Mouse (Mus musculus) activated CD4-positive, CD25-positive, alpha-beta regulatory T cell, adult 4 months (primary cell): Measurements from ENCODE around the gene Sh3d21. TPM values are rescaled to one million over a fixed set of nuclear protein-coding genes. Genes with fewer than 3 reads are reported as not detected.
"Not testable (repeated sequence)": the region's sequence is repeated elsewhere in the genome, so short reads cannot be mapped to it uniquely, and the experiment has no call there.

ENCODE experiments used
- ATAC-seq: one replicate; pipeline ENCODE4 v1.8.0; 2017
- polyA plus RNA-seq, 2 experiments: library from polyadenylated mRNA; unstranded; fragments of 100-300 nt; shearing (Covaris generic); gene quantifications; one replicate each; pipeline ENCODE4 v1.2.1; 2017

Sh3d21 gene
- polyA plus RNA-seq, 2 experiments from 2014 or later = 0.92 TPM; not detected in 1

DNA sequence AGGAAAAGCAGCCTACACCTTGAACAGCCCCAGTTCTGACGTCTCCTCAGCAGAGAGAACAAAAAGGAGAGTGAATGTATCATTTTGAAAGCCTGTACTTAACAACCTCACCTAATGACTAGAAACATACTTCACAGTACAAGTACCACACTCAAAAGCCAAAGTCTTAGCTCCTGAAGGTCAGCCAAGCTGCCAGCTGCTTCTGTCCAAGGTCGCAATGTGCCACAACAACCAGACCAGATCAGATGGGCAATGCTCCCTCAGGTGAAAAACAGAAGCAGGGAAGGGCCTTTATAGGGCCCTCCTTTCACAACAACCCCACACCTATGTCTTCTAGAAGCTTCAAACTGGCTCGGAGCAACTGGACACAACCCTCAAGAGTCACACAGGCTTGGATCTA is 2.8 kb upstream of the Sh3d21 start:
- no peak for ATAC-seq

DNA sequence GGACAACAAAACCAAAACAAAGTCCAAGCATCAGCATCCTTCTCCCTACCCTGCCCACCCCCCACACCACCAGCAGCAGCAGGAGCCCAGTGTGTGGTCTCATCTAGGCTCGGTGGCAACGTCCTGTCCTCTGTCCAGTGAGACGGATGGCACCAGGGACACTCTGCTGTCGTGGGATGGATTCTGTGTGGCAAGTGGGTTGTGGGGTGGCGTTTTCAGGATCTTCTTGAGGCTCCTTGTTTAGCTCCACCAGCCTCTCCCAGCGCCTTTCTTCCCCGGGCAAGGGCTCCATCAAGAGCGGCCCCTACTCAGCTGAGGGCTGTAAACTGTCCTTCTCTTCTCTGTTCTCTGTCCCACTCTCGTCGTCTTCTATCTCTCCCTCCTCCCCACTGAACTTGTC is 1.8 kb upstream of the Sh3d21 start:
- ATAC-seq = not testable (repeated sequence)

- no peak for ATAC-seq
Measured at GRCm38 (mm10) chr4:126163685-126164084, 394 bp upstream of the Sh3d21 start.

- peak; percentile 91 for ATAC-seq
Measured at GRCm38 (mm10) chr4:126162544-126163066, 686 bp downstream of the Sh3d21 start.

DNA sequence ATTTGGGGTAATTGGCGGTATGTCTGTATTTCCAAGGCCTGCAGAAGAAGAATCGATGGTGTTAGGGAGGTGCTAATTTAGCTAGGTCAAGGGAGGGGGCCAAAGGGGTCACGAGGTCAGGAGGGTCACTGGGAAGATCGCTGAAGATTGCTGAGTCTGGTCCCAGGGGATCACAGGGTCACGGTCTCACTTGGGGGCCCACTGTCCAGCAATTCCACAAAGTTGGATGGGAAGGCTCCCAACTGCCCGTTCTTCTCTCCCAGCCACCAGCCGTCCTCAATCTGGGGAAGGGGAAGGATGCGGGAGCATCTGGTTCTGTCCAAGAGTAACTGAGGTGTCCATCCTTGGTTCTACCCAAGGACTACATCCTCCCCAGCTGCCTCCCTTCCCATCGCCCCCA is 1.3 kb downstream of the Sh3d21 start:
- ATAC-seq = no peak

DNA sequence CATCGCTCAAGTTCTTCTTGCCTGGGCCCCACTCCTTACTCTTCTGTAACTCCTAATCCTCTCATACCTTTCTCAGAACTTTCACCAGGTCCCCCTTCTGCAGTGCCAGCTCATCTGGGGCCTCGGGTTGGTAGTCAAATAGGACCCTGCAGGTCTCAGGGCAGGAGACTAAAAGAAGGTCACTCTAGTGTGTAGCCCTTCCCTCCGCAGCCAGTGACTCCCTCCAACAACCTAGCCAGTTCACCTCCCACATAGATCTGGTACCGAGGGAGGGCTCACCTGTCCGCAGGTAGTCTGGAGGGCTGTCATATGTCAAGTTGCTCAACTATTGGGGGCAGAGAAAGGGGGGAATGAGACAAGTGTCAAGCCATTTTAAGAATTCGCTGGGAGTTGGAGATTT is 1.8 kb downstream of the Sh3d21 start:
- ATAC-seq = no peak

DNA sequence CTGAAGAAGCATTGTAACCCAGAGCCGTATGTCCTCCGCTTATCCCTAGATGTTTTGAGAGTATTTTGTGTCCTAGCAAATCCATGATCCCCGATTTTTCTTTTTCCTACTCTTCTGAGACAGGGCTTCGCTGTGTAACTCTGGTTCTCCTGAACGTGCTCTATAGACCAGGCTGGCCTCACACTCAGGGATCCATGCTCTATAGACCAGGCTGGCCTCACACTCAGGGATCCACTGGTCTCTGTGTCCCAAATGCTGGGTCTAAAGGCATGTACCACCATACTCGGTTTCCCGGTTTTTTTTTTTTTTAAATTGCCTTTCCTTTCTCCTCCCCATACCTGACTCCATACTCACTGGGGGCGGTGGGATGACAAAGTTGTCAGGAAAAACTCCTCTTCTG is 2.3 kb downstream of the Sh3d21 start:
- no peak for ATAC-seq

GRCm38 (mm10) chr4:126159455-126159854 is 3.8 kb downstream of the Sh3d21 start:
- ATAC-seq = no peak

DNA sequence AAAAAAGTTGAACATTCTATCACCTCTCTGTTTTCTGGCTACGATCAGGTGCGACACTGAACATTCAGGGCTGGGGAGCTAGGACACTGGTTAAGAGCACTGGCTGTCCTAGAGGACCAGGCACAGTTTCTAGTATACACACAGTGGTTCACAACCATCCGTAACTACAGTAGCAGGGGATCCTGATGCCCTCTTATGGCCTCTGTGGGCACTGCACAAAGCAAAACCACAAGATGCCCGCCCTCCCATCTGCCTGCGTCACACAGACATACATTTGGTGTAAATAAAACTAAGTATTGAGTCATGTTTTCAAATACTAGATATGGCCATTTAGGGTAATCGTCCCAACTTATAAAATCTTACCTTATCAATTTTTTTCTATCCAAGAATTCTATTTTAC is 5.7 kb downstream of the Sh3d21 start:
- peak; percentile 51 for ATAC-seq

DNA sequence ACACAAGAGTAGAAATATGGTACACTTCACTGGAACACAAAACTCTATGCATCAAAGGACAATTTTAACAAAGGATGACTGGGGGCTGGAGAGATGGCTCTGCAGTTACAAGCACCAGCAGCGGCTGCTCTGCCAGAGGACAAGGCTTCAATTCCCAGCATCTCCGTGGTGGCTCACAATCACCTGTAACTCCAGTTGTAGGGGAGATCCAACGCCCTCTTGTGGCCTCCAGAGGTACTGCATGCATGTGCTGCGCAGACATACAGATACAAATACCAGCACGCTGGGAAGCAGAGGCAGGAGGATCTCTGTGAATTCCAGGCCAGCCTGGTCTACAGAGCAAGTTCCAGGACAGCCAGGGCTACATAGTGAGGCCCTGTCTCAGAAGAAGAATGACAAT is 6.7 kb downstream of the Sh3d21 start:
- no peak for ATAC-seq

DNA sequence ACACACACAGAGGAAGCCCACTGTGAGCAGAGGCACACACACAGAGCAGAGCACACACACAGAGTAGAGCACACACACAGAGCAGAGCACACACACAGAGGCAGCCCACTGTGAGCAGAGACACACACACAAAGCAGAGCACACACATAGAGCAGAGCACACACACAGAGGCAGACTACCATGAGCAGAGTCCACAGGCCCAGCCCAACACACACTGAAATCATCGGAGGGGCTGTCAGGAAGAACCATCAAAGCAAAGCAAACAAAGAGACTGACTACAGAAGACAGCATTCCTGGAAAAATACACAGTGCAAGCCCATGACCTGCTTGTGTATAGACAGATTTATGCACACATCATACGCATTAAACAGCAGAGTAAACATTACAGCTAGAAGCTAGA is 7.4 kb downstream of the Sh3d21 start:
- ATAC-seq = no peak

DNA sequence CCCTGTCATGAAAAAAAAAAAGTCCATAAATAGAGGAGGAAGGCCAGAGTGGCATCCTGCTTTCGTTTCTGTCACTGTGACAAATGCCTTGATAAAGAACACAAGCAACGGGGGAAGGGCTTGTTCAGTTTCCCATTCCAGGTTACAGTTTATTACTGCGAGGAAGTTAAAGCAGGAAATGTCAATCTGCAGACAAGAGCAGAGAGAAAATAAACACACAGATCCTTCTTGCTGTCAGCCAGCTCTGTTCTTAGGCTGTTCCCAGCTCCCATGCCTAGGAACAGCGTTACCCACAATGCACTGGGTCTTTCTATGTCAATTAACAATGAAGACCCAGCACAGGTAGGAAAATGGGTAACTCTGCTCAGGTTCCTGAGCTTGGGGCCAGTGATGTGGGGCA is 8.1 kb downstream of the Sh3d21 start:
- ATAC-seq = no peak

DNA sequence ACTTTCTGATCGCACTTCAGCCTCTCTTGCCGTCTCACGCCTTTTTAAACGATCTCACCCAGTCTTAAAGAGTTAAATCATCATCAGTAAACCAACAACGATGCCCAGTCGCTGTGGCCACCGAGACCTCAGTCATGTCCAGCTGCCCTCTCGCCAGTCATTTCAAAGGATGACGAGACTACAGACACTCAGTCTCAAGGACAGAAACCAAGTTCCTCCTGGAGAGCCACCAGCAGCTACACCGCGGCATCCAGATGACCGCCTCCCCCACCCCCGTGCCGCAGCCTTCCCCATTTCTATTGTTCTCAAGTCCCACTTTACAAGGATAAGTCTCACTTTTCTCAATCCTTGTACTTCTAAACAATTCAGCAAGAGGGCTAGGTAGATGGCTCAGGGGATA is 10.4 kb downstream of the Sh3d21 start:
- no peak for ATAC-seq

DNA sequence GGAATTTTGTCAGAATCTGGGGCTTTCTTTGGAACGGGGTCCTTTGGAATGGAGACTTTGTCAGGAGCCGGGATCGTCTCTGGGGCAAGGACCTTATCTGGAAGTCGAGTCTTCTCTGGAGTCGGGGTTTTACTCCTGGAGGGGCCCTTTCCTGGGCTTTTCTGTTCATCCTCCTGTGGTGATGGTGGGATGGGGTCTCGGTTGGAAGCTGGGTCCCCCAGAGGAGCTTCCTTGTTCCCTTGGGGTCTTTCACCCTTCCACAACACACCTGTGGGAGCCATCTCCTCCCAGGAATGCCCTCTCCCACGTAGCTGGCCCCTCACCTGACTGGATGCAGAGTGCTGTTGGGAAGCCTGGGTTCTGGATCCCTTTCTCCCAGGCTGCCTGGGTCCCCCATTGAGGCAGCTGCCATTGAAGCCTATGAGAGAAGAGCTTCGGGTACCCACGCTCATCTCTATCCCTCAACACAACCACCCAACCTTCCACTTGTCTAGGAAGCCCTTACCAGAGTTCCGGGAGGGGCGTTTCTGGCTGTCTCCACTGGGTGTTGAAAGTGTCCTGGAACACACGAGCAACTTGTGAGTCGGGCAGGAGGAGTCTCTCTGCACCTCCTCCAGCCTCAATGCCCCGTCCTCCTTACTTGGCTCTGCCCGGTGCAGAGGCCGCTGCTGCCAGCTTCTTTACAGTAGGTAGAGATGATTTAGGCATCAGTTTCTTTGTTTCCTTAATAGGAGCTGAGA is 11.4 kb downstream of the Sh3d21 start:
- ATAC-seq = no peak

- no peak for ATAC-seq
Measured at GRCm38 (mm10) chr4:126150949-126151320, 12.4 kb downstream of the Sh3d21 start.

GRCm38 (mm10) chr4:126150297-126150948 is 12.9 kb downstream of the Sh3d21 start:
- no peak for ATAC-seq

DNA sequence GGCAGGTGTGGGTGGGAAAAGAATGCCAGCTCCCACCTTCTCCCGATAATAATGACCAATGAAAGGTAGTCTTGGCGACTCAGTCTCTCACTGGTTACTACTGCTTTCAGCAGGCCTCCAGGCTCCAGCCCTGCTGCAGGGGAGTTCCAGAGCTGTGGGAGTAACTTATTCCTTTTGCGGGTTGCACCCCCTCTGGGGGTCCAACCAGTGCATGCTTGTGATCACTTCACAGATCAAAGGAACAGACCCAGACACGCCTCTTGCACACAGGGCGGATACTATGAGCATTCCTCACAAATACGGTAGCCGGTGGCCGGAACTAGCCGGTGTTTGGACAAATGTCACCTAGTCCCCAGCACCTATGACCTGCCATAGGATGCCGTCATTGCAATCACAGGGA is 13.5 kb downstream of the Sh3d21 start:
- no peak for ATAC-seq

DNA sequence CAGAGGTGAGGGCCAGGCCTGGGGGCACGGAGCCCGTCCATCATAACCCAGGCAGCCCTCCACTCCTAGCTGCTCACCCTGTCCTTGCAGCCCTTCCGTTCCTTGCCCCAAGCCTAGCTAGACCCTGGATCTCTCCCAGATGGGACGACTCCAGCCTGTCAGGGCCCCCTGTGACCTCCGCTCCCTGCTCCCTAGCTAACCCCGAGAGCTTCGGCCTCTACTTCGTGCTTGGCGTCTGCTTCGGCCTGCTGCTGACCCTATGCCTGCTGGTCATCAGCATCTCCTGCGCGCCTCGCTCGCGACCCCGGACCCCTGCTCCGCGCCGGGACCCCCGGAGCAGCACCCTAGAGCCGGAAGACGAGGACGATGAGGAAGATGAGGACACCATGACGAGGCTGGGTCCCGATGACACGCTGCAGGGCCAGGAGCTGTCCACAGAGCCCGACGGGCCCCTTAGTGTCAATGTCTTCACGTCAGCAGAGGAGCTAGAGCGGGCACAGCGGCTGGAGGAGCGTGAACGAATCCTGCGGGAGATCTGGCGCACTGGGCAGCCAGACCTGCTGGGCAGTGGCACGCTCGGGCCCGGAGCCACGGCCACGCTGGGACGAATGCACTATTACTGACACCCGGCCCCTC is 14.1 kb downstream of the Sh3d21 start:
- ATAC-seq = no peak

- ATAC-seq = peak; percentile 93
Measured at GRCm38 (mm10) chr4:126148161-126148961, 14.9 kb downstream of the Sh3d21 start.

DNA sequence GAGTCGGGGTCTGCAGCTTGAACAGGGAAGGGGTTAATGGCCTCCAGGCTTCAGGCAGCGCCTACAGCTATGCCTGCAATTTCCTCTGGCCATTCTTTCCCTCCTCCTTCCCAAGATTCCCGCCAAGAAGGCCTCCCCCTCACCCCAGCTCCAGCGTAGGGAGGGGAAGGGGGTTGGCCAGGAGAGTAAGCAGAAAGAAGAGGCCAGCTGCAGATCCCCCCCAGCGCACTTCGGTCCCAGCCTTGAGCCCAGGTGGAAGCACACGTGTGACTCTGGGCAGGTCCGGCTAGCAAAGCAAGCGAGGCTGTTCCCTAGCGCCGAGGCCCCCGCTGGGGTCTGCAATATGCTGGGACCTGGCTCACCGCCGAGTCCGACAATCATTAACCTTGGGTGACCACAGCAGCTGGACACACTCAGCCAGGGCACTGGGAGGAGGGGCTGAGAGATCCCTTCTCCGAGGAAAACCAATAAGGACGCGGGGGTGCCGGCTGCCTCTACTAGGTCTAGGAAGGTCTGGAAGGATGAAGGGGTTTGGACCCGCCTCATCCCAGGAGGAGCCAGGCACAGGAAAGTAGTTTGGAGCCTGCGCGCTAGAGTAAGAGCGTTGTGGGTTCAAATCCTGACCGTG is 15.6 kb downstream of the Sh3d21 start, which contains the start of gene Eva1b:
TSS of gene Eva1b (plus strand) at position 212 of the 628 bp plus-strand sequence.
- ATAC-seq = no peak

- ATAC-seq = no peak
Measured at GRCm38 (mm10) chr4:126146974-126147532, 16.2 kb downstream of the Sh3d21 start.

DNA sequence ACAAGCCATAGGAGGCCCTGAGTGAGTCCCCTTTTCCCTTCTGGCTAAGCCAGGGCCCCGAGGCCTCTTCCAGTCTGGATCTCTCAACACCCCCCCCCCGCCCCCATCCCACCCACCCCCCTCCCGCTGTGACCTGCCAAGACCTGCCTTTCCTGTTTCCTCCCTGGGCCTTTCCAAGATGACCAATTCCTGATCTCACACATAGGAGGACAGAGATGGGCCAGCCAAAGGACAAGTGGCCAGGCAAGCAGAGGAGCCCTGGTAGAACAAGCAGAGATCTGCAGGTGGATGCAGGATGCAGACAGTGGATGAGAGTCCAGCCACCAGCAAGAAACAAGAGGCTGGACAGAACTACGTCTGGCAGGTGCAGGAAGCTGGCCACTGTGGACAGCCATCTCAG is 17.9 kb downstream of the Sh3d21 start:
- no peak for ATAC-seq
